Mouse (Mus musculus) T-helper 2 cell (primary cell): ENCODE measurements around the gene Plekhm2.

Source experiments
- in situ Hi-C: fragments of 300-600 bp; cut with MboI, MseI; formaldehyde crosslinking; loops from one replicate; pipeline ENCODE4 v1.15.1; 2025; ENCODE audit warnings: high pct_unique_total_duplicates

Gene Plekhm2

GRCm38 (mm10) chr4:141632111-141632873, 32.4 kb downstream of the Plekhm2 start:
- in situ Hi-C loops: loop anchor here (10.0 kb wide), 1 partner anchor 1413 kb away; no protein-coding TSS in a partner anchor

DNA sequence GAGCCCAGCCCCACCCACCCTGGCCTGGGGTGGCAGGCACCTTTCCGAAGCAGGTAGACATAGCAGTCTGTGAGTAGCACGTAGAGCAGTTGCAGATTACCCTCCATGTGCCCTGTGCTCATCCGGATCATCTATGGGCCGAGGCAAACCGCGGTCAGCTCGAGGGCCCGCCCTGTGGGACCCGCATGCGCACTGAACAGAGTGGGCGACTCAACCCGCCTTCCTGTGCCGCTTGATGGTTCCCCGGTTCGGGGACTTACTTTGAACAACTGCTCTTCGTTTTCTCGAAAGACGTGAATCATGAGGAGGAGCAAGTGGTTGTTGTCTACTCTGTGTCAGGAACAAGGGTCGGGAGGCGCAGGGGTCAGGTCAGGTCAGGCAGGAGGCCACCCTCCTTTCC, 33.4 kb downstream of the Plekhm2 start:
- in situ Hi-C loops: loop anchor here (10.0 kb wide), 1 partner anchor 1414 kb away; no protein-coding TSS in a partner anchor

GRCm38 (mm10) chr4:141630021-141630420, 34.7 kb downstream of the Plekhm2 start:
- in situ Hi-C loops: loop anchor here (10.0 kb wide), 1 partner anchor 1415 kb away; no protein-coding TSS in a partner anchor

DNA sequence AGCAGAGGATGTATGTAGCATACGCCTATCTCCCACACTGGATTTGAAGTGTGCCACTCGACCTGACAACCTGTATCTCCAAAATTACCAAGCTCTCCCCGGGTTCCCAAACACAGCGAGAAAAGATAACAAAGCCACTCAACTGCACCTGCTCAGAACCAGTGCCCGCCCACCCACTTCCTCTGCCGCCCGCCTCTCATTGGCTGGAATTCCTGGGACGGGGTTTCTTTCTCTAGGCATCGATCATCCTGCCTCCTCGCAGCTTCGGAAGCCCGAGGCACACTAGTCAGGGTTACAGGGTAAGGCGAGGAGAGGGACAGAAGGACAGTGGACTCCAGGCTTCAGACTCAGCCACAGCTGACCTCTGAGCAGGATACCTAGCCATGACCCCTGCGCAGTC, 36.0 kb downstream of the Plekhm2 start:
- in situ Hi-C loops: no loop called here

GRCm38 (mm10) chr4:141627502-141627901, 37.2 kb downstream of the Plekhm2 start:
- in situ Hi-C loops: no loop called here

DNA sequence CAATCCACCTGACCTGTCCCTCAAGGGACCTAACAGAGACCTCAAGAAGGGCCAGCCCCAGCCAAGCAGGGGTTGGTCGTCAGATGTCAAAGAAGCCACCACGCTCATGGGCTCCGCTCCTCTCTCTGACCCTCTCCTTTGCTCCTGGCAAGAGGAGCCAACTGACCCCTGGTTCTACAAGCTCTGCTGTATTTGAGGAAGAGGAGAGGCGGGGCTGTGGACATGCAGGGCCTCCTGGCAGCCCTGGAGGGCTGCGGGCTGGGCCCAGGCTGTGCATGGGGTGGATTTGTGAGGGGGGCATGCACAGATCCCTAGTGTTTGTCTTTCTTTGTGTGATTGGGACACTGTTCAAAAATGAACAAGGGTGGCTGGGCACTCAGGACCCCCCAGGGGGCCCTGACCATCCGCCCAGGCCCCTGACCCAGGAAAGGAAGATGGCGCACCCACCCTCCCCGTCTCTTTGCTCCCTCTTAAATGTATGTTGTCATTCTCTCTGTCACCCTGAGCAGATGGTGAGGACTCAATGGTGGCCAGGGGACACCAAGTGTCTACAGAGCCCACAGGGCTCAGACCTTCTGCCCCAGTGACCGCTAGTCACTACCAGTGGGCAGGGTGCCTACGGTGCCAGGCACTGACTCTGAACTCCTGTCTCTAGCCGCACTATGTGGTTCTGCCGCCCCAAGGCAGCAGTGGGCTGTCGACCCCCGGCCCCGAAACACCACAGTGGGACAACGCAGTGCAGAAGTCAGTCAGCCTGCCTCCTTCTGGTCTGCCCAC, 38.7 kb downstream of the Plekhm2 start:
- in situ Hi-C loops: no loop called here

DNA sequence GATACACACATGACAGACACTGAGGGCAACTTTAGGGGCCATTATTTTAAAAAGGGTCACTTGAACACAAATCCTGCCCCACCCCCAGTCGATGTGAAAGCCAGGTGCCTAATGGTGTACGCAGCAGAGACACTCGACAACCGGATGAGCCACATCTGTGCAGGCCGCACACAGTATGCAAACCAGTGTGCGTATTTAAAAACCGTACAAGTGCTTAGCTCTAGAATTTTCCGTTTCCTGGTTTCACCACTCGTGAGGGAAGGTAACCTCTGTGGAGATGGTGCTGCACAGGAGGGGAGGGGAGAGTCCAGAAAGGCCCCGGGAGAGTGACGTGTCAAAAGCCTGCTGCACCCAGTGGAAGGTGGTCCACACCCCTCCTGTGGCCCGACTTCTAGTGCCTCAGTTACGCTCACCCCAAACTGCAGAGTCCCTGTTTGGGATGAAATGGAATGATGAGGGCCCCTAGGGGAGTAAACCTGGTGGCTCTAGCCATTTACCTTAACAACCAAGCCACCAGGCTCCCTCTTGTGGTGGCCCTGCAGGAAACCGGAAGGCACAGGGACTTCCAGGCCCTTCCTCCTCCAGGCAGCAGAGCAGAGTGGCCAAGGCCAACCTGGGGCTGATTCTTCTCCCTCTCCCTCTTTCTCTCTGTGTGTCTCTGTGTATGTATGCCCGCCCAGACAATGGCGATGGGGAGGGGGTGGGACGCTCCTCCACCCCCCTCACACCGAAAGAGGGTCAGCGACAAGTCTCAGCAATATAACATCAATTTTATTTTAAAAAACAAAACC, 39.5 kb downstream of the Plekhm2 start:
- in situ Hi-C loops: no loop called here

GRCm38 (mm10) chr4:141624134-141624533, 40.6 kb downstream of the Plekhm2 start:
- in situ Hi-C loops: no loop called here

DNA sequence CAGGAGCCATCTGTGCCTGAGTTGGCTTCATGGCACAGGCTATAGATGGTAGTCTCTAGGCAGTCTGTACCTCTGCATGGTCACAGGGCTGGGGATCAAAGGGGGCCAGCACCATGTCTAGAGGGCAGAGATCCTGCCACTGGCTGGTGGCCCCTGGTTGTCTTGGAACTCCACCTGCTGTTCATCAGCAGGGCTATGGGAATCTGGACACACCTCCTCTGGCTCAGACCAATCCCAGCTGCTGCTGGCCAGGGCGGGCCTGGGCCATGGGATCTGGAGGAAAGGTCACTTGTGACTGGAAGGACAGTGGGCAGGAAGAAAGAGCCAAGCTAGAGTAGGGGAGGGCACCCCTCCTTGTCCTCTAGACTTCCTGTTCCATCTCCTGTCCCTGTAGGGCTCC, 41.0 kb downstream of the Plekhm2 start, which contains the start of gene Slc25a34:
Gene Slc25a34, minus strand, starts transcription at position 156 of the 400 bp plus-strand sequence.
- in situ Hi-C loops: no loop called here

- in situ Hi-C loops: no loop called here
Measured at GRCm38 (mm10) chr4:141623037-141623436, 41.7 kb downstream of the Plekhm2 start.

GRCm38 (mm10) chr4:141622580-141622979, 42.1 kb downstream of the Plekhm2 start:
- in situ Hi-C loops: no loop called here

DNA sequence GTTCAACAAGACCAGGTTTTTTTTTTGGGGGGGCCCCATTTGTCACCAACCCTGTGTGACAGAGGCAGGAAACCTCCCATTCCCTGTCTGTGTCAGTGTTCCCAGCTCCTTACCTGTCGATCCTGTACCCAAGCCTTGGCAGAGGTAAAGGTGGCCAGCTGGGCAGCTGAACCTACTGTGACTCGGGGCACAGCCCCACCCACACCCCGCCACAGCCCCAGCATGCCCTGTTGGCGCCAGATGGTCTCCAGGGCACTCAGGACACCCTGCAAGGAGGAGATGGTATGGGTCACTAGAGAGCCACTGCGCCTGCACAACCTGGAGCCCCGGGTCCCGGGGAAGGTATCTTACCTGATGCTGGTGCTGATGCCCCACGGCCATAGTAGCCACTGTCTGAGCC, 42.6 kb downstream of the Plekhm2 start:
- in situ Hi-C loops: no loop called here

GRCm38 (mm10) chr4:141621297-141621696, 43.4 kb downstream of the Plekhm2 start:
- in situ Hi-C loops: no loop called here

DNA sequence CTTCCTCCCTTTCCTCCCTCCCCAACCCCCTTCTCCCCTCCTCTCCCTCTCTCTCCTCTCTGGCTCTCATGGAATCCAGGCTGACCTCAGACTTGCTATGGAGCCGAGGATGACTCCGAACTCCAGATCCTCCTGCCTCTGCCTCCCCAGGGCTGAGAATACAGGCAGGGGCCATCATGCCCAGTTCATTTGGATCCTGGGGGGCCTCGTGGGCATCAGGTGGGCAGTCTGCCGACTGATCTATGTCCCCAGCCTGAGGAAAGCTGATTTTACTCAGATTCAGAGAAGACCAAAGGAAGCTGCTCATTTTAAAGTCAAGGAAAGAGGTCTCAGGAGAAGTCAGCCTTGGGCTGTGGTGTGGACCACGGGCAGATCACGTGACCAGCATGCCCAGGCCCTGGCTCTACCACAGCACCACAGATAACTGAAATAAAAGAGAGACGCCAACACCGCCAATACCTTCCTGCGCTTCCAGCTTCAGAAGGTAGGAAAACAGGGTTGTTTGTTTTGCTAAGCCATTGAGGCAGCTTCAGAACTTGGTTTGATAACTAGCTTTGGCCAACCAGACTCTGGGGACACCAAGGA, 45.3 kb downstream of the Plekhm2 start:
- in situ Hi-C loops: no loop called here

DNA sequence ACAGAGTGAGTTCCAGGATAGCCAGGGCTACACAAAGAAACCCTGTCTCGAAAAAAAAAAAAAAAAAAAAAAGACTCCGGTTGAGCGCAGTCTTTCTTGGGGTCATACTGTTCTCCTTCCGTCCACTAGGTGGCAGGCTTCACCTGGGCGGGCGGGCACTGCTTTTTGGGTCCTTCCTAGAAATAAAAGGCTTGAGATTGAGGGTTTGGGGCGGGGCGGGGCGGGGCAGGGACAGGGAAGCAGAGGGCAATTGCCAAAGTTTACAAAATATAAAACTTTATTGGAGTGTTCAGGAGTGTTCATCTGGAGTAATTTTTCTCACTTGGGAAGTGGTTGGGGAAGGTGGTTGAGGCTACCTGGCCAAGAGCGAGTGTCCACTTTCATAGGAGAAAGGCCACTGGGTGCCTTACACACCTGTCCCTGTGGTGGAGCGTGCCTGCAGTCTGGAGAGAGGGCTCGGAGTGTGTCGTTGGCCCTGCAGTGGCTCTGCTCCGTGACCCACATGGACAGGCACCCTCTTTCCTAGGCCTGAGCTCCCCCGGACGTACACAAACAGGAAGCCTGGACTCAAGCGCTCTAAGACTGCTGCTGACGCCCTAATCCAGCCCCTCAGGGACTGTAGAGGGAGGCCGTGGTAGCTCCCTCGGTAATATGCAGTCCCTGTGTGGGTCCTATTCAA, 46.0 kb downstream of the Plekhm2 start, which contains the start of gene Tmem82:
Gene Tmem82, minus strand, starts transcription at position 69 of the 679 bp plus-strand sequence.
- in situ Hi-C loops: no loop called here

GRCm38 (mm10) chr4:141617863-141618564, 46.7 kb downstream of the Plekhm2 start:
- in situ Hi-C loops: no loop called here

DNA sequence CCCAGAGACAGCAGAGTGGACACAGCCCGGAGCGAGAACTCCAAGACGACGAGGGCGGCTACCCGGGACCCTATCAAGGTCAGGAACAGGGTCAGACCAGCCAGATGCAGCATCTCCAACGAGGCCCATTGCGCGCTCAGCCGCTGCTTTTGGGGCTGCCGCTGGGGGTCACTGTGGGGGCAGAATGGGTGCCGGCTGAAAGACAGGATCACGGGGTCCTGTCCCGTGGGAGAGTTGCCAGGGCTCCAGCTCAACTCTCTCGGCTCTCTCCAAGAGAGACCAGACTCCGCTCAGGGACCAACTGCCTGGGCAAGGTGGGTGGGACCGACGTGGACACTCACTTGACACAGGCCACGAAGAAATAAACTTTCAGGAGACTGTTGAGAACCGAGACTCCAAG, 47.4 kb downstream of the Plekhm2 start:
- in situ Hi-C loops: no loop called here

- in situ Hi-C loops: no loop called here
Measured at GRCm38 (mm10) chr4:141616811-141617210, 47.9 kb downstream of the Plekhm2 start.

DNA sequence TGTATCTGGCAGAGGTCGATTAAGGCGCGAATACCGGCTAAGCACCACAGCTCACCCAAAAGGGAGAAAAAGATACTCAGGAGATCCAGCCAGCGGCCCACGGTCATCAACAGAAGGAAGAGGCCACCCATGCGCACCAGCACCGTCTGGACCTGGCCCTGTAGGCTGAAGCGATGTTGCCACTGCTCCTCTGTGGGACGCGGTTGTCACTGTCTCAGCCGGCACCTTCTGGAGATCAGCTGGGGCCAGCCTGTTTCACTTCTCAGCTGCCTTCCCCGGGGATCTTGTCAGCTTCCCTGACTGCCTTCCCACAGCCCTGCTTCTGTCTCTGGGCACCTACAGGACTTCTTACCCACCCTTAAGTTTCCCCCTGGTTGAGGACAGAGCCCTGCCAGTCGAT, 49.8 kb downstream of the Plekhm2 start:
- in situ Hi-C loops: no loop called here

GRCm38 (mm10) chr4:141609538-141609937, 55.2 kb downstream of the Plekhm2 start:
- in situ Hi-C loops: no loop called here
